In the genomic region with DNA sequence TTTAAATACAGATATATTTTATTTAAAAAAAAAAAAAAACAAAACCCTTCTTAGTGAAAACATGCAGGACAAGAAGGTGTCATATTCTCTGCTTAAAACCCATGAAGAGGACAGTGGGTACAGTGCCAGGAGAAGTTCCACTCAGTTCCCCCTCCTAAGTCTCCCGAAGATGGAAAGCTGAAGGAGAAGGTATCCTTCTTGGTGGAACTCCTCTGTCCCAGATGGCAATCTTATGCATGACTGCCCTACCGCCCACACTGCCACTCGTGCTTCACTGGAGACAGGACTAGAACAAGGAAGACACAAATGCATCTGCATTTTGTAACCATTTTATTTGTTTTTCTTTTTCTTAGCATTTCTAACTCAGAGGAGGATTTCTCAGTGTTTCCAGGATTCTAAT, we compare ENCODE assay signal across 15 mouse cellular contexts.
DNase-seq lines count a peak whose midpoint lies in the region; ATAC-seq and TF ChIP-seq lines count a peak whose summit lies in the region.
"Had no signal": no experiment of that assay in that cellular context is flagged by ENCODE, and none has a peak within 500 bp of the region (broad histone marks: within the 10 kb centered on the region; RNA-seq: fewer than 3 reads in every experiment).

No protein-coding gene starts in this region.

- no peak overlapping the region for H3K9ac ChIP-seq in hindbrain, postnatal 0 days (replicated peaks; ENCODE audit: low read length)
- H3K9ac ChIP-seq in hindbrain, embryonic 13.5 days, result no peak overlapping the region
- H3K9ac ChIP-seq: limb, embryonic 12.5 days; liver, embryonic 13.5 days had no signal

- intact Hi-C loops in gastrocnemius, postnatal 36 days (cut with DNase I), result no loop called here
- intact Hi-C loops in gastrocnemius, postnatal 14 days (cut with DNase I; ENCODE audit: low total_unique reads), result no loop called here

- H3K4me3 ChIP-seq in hindbrain, postnatal 0 days (ENCODE audit: low read length), result no peak overlapping the region
- H3K4me3 ChIP-seq in hindbrain, embryonic 13.5 days, result no peak overlapping the region
- no peak overlapping the region for H3K4me3 ChIP-seq in lung, adult 2 months (replicated peaks; ENCODE audit: extremely low read depth, low read depth, low read length)
- H3K4me3 ChIP-seq: heart, embryonic 10.5 days; limb, embryonic 12.5 days; liver, embryonic 13.5 days; megakaryocyte, embryonic 14.5 days had no signal

- no peaks in the 10 kb centered on the region for H3K4me1 ChIP-seq in hindbrain, postnatal 0 days (ENCODE audit: insufficient read depth, low read length)
- H3K4me1 ChIP-seq in hindbrain, embryonic 13.5 days (replicated peaks), result no peaks in the 10 kb centered on the region
- no peaks in the 10 kb centered on the region for H3K4me1 ChIP-seq in lung, adult 2 months (ENCODE audit: control insufficient read depth, insufficient read depth, low read length)
- H3K4me1 ChIP-seq: heart, embryonic 10.5 days; limb, embryonic 12.5 days; liver, embryonic 13.5 days; megakaryocyte, embryonic 14.5 days had no signal

- H3K4me2 ChIP-seq in hindbrain, postnatal 0 days (ENCODE audit: low read depth, low read length), result no peak overlapping the region
- H3K4me2 ChIP-seq in hindbrain, embryonic 13.5 days, result no peak overlapping the region
- H3K4me2 ChIP-seq: limb, embryonic 12.5 days; liver, embryonic 13.5 days had no signal

- no peak for TF ChIP-seq POLR2A in lung, adult 2 months (IDR thresholded peaks at IDR 0.05; ENCODE audit: borderline replicate concordance, extremely low read depth, low read depth, low read length)

- DNase-seq in hindbrain, postnatal 0 days (ENCODE audit: low spot score), result peak; percentile 59
- DNase-seq in right cerebral cortex, postnatal 14 days, result peak; percentile 7
- DNase-seq in right cerebral cortex, postnatal 4 days, result no peak
- DNase-seq in cerebellum, postnatal 10 days, result peak; percentile 90 to 94
- no peak for DNase-seq in gastrocnemius, postnatal 36 days
- DNase-seq in gastrocnemius, postnatal 14 days, result no peak
- DNase-seq in lung, adult 2 months, result no peak
- DNase-seq: adrenal gland, adult 8-10 months; kidney, adult 8-10 months; liver, embryonic 13.5 days had no signal

- peak; percentile 76 for ATAC-seq in hindbrain, postnatal 0 days
- ATAC-seq in hindbrain, embryonic 13.5 days (ENCODE audit: low FRiP score), result no peak
- ATAC-seq: midbrain, embryonic 16.5 days had no signal

- 34% methylated on average over 3 of the region's 3 CpGs for whole genome bisulfite sequencing in hindbrain, postnatal 0 days
- 56% methylated on average over 3 of the region's 3 CpGs for WGBS in hindbrain, embryonic 13.5 days
- 75% methylated on average over 3 of the region's 3 CpGs for whole genome bisulfite sequencing in lung, adult 2 months

- no peaks in the 10 kb centered on the region for H3K27me3 ChIP-seq in hindbrain, postnatal 0 days (ENCODE audit: insufficient read depth, low read length)
- no peaks in the 10 kb centered on the region for H3K27me3 ChIP-seq in hindbrain, embryonic 13.5 days
- H3K27me3 ChIP-seq: limb, embryonic 12.5 days; liver, embryonic 13.5 days; megakaryocyte, embryonic 14.5 days had no signal

- TF ChIP-seq CTCF in hindbrain, postnatal 0 days (IDR thresholded peaks at IDR 0.05; ENCODE audit: low read depth), result no peak
- TF ChIP-seq CTCF in lung, adult 2 months (IDR thresholded peaks at IDR 0.05; ENCODE audit: insufficient read depth, low read length), result no peak

- H3K27ac ChIP-seq in hindbrain, postnatal 0 days, result no peak overlapping the region
- no peak overlapping the region for H3K27ac ChIP-seq in hindbrain, embryonic 13.5 days
- H3K27ac ChIP-seq: heart, embryonic 10.5 days; limb, embryonic 12.5 days; liver, embryonic 13.5 days had no signal

- H3K9me3 ChIP-seq in hindbrain, postnatal 0 days (ENCODE audit: low read length), result no peaks in the 10 kb centered on the region
- H3K9me3 ChIP-seq in hindbrain, embryonic 13.5 days, result no peaks in the 10 kb centered on the region
- H3K9me3 ChIP-seq: heart, embryonic 10.5 days; limb, embryonic 12.5 days; liver, embryonic 13.5 days; megakaryocyte, embryonic 14.5 days had no signal

- no peaks in the 10 kb centered on the region for H3K36me3 ChIP-seq in hindbrain, postnatal 0 days (ENCODE audit: insufficient read depth, low read length)
- no peaks in the 10 kb centered on the region for H3K36me3 ChIP-seq in hindbrain, embryonic 13.5 days
- H3K36me3 ChIP-seq: heart, embryonic 10.5 days; limb, embryonic 12.5 days; liver, embryonic 13.5 days had no signal

Comparison
In these comparisons a context has a peak if more than half of its experiments do, and no peak if none do; other contexts are left out.
1. DNase-seq: peak in hindbrain, postnatal 0 days (single experiment), right cerebral cortex, postnatal 14 days (single experiment) and cerebellum, postnatal 10 days (2 of 2); none in right cerebral cortex, postnatal 4 days (single experiment), gastrocnemius, postnatal 36 days (0 of 2), gastrocnemius, postnatal 14 days (single experiment) and lung, adult 2 months (single experiment).